Mouse (Mus musculus) forebrain, embryonic 10.5 days (tissue): ENCODE measurements around the gene Ntrk1. TPM values are rescaled to one million over a fixed set of nuclear protein-coding genes. Genes with fewer than 3 reads are reported as not detected.

Source experiments
- DNase-seq: peaks from one replicate; pipeline ENCODE4 v3.0.0-alpha.2; 2017; ENCODE audit warnings: low spot score; ENCODE audit errors: extremely low spot score
- H3K27ac ChIP-seq: fragments of 300-500 bp; sonication (generic); 2 replicates; pipeline ENCODE4 v1.5.1; 2016; ENCODE audit warnings: mild to moderate bottlenecking
- H3K27me3 ChIP-seq: fragments of 300-500 bp; sonication (generic); 2 replicates; pipeline ENCODE4 v1.6.1; 2016; ENCODE audit warnings: mild to moderate bottlenecking; ENCODE audit not compliant: poor library complexity, severe bottlenecking
- H3K36me3 ChIP-seq: fragments of 300-500 bp; sonication (generic); replicated peaks from 2 replicates; pipeline ENCODE4 v1.6.1; 2016; ENCODE audit warnings: mild to moderate bottlenecking, moderate library complexity
- H3K4me1 ChIP-seq: fragments of 300-500 bp; sonication (generic); 2 replicates; pipeline ENCODE4 v1.6.1; 2016
- H3K4me3 ChIP-seq: fragments of 300-500 bp; sonication (generic); 2 replicates; pipeline ENCODE4 v1.5.1; 2016; ENCODE audit warnings: mild to moderate bottlenecking, moderate library complexity
- H3K9me3 ChIP-seq: fragments of 300-500 bp; sonication (generic); 2 replicates; pipeline ENCODE4 v1.6.1; 2016; ENCODE audit warnings: mild to moderate bottlenecking, moderate library complexity
- WGBS: fragments of 180-500 bp; shearing (Covaris S2); methylation state at CpG from one replicate; pipeline ENCODE4 v1.1.7; 2016; 5-methylcytosine and 5-hydroxymethylcytosine counted together
- polyA plus RNA-seq: library from polyadenylated mRNA; unstranded; fragments of >200 nt; fragmentation: Nextera tagmentation; extraction: Ambion mirVana; gene quantifications from 2 replicates; pipeline ENCODE4 v1.2.1, GENCODE M21; 2016

The Ntrk1 gene
- polyA plus RNA-seq, 1 experiment from 2014 or later, result 0.46 TPM

GRCm38 (mm10) chr3:87763202-87763601 is 31.8 kb downstream of the Ntrk1 start:
- WGBS, result 68% methylated on average over 4 of the region's 4 CpGs
- Histone ChIP-seq H3K9me3 (no peaks in the 10 kb centered on the region), H3K4me3 (no peak overlapping the region), H3K4me1 (peaks cover 84% of the 10 kb centered on the region), H3K27ac (peak overlapping the region; percentile 75), H3K36me3 (no peaks in the 10 kb centered on the region), H3K27me3 (peaks cover 68% of the 10 kb centered on the region)
- DNase-seq, result no peak

DNA sequence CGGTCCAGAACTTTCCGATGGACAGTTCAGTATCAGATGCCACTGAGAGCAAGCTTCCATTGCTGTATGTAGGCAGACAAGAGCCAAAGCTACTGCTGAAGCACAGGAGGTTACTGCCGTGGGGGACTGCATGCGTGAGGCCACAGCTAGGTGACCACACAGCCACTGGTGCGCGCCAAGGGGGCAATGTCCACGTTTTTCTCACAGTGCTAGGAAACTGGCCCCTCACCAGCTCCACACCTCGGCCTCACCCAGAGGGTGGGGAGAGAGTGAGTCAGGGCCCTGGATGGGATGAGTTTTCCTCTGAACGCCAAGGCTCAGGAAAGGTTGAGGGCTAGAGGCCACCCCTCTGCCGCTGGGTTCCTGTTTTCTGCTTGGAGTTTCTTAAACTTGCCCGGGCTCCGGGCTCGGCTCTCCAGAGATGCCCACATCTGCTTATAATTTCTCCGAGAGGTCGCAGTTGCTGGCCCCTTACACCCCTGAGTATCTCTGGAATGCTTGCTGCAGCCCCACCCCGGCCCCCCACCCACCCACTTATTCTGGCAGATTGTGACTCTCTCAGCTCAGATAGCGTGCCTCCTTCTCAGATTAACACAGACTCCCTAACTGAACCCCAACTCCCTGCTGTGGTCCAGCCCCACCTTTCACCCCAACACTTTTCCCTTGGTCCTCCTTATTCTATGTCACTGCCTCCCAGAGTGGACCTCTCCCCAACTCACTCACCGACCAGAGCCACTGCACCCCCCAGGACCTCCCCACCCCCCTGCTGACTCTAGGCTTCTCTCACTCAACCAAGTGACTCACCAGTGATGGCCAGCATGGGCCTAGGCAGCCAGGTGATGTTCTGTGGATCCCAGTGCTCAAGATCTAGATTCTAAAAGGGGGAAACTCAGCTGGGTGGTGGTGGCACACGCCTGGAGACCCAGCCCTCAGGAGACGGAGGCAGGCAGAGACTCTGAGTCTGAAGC is 33.3 kb downstream of the Ntrk1 start:
- H3K27ac ChIP-seq, result peak overlapping the region; percentile 77
- H3K4me1 ChIP-seq, result peaks cover 75% of the 10 kb centered on the region
- no peaks in the 10 kb centered on the region for H3K9me3 ChIP-seq
- WGBS, result 63% methylated on average over 20 of the region's 20 CpGs
- no peak overlapping the region for H3K4me3 ChIP-seq
- H3K36me3 ChIP-seq, result no peaks in the 10 kb centered on the region
- H3K27me3 ChIP-seq, result peaks cover 68% of the 10 kb centered on the region
- no peak for DNase-seq

DNA sequence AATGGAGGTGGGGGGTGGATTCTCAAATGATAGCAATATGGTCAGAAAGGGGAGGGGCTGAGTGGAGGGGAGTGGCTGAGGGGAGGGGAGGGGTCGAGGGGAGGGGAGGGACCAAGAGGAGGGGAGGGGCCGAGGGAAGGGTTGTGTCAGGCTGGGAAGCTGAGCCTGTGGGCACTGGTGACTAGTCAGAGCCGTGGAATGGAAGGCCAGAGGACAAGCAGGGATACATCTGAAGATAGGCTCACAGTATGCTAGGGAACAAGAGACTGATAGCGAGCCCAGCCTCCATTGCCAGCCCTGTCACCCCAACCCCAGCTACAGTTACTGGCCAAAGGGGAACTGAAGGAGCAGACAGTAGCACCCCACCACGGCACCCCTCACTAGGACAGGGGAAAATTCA is 36.3 kb downstream of the Ntrk1 start:
- Histone ChIP-seq H3K27me3 (peaks cover 67% of the 10 kb centered on the region), H3K27ac (no peak overlapping the region; the same call in 1 of the 2 replicates), H3K9me3 (no peaks in the 10 kb centered on the region), H3K4me3 (no peak overlapping the region), H3K36me3 (no peaks in the 10 kb centered on the region), H3K4me1 (peaks cover 58% of the 10 kb centered on the region)
- 54% methylated on average over 4 of the region's 5 CpGs for WGBS
- DNase-seq, result no peak

GRCm38 (mm10) chr3:87756488-87756887 is 38.5 kb downstream of the Ntrk1 start:
- Histone ChIP-seq H3K9me3 (no peaks in the 10 kb centered on the region), H3K27ac (peak overlapping the region; percentile 66), H3K36me3 (no peaks in the 10 kb centered on the region; the same call in 1 of the 2 replicates), H3K4me3 (peak overlapping the region; percentile 40; the same call in 1 of the 2 replicates), H3K4me1 (peaks cover 36% of the 10 kb centered on the region), H3K27me3 (peaks cover 60% of the 10 kb centered on the region)
- 52% methylated on average over 20 of the region's 20 CpGs for WGBS
- no peak for DNase-seq

- Histone ChIP-seq H3K4me1 (peaks cover 31% of the 10 kb centered on the region), H3K9me3 (no peaks in the 10 kb centered on the region), H3K36me3 (no peaks in the 10 kb centered on the region; the same call in 1 of the 2 replicates), H3K27ac (peak overlapping the region; percentile 66), H3K27me3 (peaks cover 60% of the 10 kb centered on the region), H3K4me3 (peak overlapping the region; percentile 40)
- WGBS, result 2% methylated on average over 24 of the region's 24 CpGs
- DNase-seq, result peak; percentile 88
These were observed 39.0 kb downstream of the Ntrk1 start for GRCm38 (mm10) chr3:87755964-87756363.

DNA sequence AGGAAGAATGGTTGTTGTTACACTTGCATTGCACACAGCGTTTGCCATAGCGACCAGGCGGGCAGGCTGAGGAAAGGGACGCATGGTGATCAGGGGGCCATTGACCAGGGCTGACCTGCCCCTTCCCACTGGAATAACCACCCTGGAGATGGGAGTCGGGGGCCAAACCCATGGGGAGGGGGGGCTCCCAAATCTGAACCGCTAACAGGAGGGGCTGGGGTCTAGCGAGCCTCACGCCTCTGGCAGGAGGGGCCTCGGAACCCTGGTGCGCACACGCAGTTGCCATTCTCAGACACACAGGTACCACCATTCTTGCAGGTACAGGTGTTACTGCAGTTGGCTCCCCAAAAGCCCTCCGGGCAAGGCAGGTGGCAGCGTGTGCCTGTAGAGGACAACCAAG is 41.1 kb downstream of the Ntrk1 start:
- no peak for DNase-seq
- Histone ChIP-seq H3K4me3 (no peak overlapping the region), H3K27ac (no peak overlapping the region), H3K27me3 (peaks cover 56% of the 10 kb centered on the region), H3K4me1 (peaks cover 21% of the 10 kb centered on the region), H3K36me3 (no peaks in the 10 kb centered on the region; the same call in 1 of the 2 replicates), H3K9me3 (no peaks in the 10 kb centered on the region)
- WGBS, result 89% methylated on average over 13 of the region's 13 CpGs

- WGBS, result 85% methylated on average over 3 of the region's 3 CpGs
- no peak overlapping the region for H3K4me3 ChIP-seq
- H3K36me3 ChIP-seq, result no peaks in the 10 kb centered on the region; the same call in 1 of the 2 replicates
- H3K27ac ChIP-seq, result no peak overlapping the region
- H3K27me3 ChIP-seq, result peaks cover 48% of the 10 kb centered on the region
- no peak for DNase-seq
- no peaks in the 10 kb centered on the region for H3K9me3 ChIP-seq
- peaks cover 20% of the 10 kb centered on the region for H3K4me1 ChIP-seq
These were observed 42.4 kb downstream of the Ntrk1 start for GRCm38 (mm10) chr3:87752567-87752966.

DNA sequence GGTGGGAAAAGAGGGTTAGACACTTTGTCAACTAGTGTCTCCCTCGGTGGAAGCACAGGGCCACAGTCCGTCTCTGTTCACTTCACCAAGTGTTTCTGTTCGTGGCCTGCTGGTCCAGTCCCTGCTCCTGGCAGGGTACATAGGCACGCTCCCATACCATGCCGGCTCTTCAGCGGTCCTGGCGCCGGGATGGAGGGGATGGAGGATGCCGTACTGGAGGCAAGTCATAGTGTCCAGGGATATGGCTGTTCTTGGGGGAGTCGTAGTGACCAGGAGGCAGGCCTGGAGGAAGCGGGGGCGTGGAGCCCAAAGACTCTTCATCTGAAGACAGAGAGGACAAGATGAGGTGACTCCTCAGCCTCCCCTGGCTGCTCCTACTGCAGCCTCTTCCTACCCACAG is 45.0 kb downstream of the Ntrk1 start:
- no peaks in the 10 kb centered on the region for H3K9me3 ChIP-seq
- peaks cover 19% of the 10 kb centered on the region for H3K4me1 ChIP-seq
- no peaks in the 10 kb centered on the region; the same call in 1 of the 2 replicates for H3K36me3 ChIP-seq
- H3K27ac ChIP-seq, result no peak overlapping the region
- peaks cover 30% of the 10 kb centered on the region for H3K27me3 ChIP-seq
- WGBS, result 93% methylated on average over 12 of the region's 12 CpGs
- no peak overlapping the region for H3K4me3 ChIP-seq
- no peak for DNase-seq

DNA sequence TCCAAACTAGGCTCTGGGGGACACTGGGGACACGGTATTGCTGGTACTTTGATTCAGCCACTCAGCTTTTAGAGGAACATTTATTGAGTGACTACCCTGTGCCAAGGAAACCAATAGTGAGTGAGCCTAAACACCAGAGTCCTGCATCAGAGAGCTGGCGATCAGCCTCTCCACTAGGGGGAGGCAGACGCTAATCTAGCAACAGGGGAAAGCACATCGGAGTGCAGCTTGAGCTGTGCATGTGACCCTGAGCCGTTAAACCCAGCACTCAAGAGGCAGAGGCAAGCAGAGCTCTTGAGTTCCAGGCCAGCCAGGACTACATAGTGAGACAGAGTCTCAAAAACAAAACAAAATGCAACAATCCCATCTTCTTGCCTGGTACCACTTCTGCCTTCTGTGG is 45.9 kb downstream of the Ntrk1 start:
- WGBS, result 24% methylated on average over 5 of the region's 5 CpGs
- DNase-seq, result no peak
- H3K27me3 ChIP-seq, result peaks cover 21% of the 10 kb centered on the region
- H3K36me3 ChIP-seq, result no peaks in the 10 kb centered on the region; the same call in 1 of the 2 replicates
- H3K27ac ChIP-seq, result no peak overlapping the region
- no peaks in the 10 kb centered on the region for H3K9me3 ChIP-seq
- H3K4me3 ChIP-seq, result no peak overlapping the region
- peaks cover 26% of the 10 kb centered on the region for H3K4me1 ChIP-seq

GRCm38 (mm10) chr3:87748431-87748830 is 46.5 kb downstream of the Ntrk1 start, which contains the start of gene Lrrc71:
Lrrc71 (minus strand) TSS chr3:87748625.
- H3K9me3 ChIP-seq, result no peaks in the 10 kb centered on the region
- no peak for DNase-seq
- 57% methylated on average over 13 of the region's 13 CpGs for WGBS
- peaks cover 26% of the 10 kb centered on the region for H3K4me1 ChIP-seq
- no peaks in the 10 kb centered on the region; the same call in 1 of the 2 replicates for H3K36me3 ChIP-seq
- no peak within 1 kb of the TSS for H3K4me3 ChIP-seq
- H3K27ac ChIP-seq, result no peak within 1 kb of the TSS
- H3K27me3 ChIP-seq, result peaks cover 15% of the 10 kb centered on the region

- Histone ChIP-seq H3K4me1 (peaks cover 26% of the 10 kb centered on the region), H3K27me3 (peaks cover 15% of the 10 kb centered on the region), H3K4me3 (peak overlapping the region; percentile 38), H3K36me3 (no peaks in the 10 kb centered on the region), H3K27ac (peak overlapping the region; percentile 54; the same call in 1 of the 2 replicates), H3K9me3 (no peaks in the 10 kb centered on the region)
- no peak for DNase-seq
- WGBS, result 38% methylated on average over 18 of the region's 18 CpGs
These were observed 49.8 kb downstream of the Ntrk1 start for GRCm38 (mm10) chr3:87745036-87745659.

GRCm38 (mm10) chr3:87743927-87744326 is 51.0 kb downstream of the Ntrk1 start:
- peaks cover 8% of the 10 kb centered on the region; the same call in 1 of the 2 replicates for H3K27me3 ChIP-seq
- no peaks in the 10 kb centered on the region for H3K9me3 ChIP-seq
- H3K36me3 ChIP-seq, result peaks cover 9% of the 10 kb centered on the region
- H3K4me3 ChIP-seq, result no peak overlapping the region
- DNase-seq, result no peak
- peaks cover 26% of the 10 kb centered on the region for H3K4me1 ChIP-seq
- WGBS, result 90% methylated on average over 4 of the region's 4 CpGs
- no peak overlapping the region for H3K27ac ChIP-seq
